Mouse (Mus musculus) megakaryocyte, adult 5-6 weeks (primary cell): ENCODE results near the gene Fam57b. TPM values are rescaled to one million over a fixed set of nuclear protein-coding genes. Genes with fewer than 3 reads are reported as not detected.

Experiments
- ATAC-seq: 2 replicates; pipeline ENCODE4 v1.8.0; 2016; ENCODE audit warnings: mild to moderate bottlenecking, inconsistent platforms; ENCODE audit not compliant: poor library complexity, severe bottlenecking
- total RNA-seq, 2 experiments: library from RNA; stranded (forward) in 1 of 2; stranded (reverse) in 1 of 2; fragments of 153-499, 151-499 nt in 1 of 2; fragments of 221-1000, 200-1000 nt in 1 of 2; gene quantifications; 2 replicates each; pipeline versions ENCODE4 v1.2.3 to v1.2.4; 2015 to 2017

The Fam57b gene
- total RNA-seq, 2 experiments from 2014 or later: not detected

GRCm38 (mm10) chr7:126822741-126823140 is 25.3 kb downstream of the Fam57b start:
- no peak for ATAC-seq

GRCm38 (mm10) chr7:126823202-126823711 is 25.8 kb downstream of the Fam57b start:
- ATAC-seq: no peak

- ATAC-seq: no peak
Observed at GRCm38 (mm10) chr7:126823940-126824339, 26.5 kb downstream of the Fam57b start.

GRCm38 (mm10) chr7:126825403-126825802 is 27.9 kb downstream of the Fam57b start:
- no peak for ATAC-seq

- ATAC-seq: no peak
Observed at GRCm38 (mm10) chr7:126825952-126826351, 28.5 kb downstream of the Fam57b start.

GRCm38 (mm10) chr7:126831539-126831938 is 34.1 kb downstream of the Fam57b start, which contains the start of gene 4930451I11Rik:
4930451I11Rik (minus strand) TSS chr7:126831639.
- ATAC-seq: no peak

- peak; percentile 98 for ATAC-seq
Observed at GRCm38 (mm10) chr7:126832036-126832598, 34.6 kb downstream of the Fam57b start.

GRCm38 (mm10) chr7:126833294-126833693 is 35.8 kb downstream of the Fam57b start:
- no peak for ATAC-seq

GRCm38 (mm10) chr7:126843276-126843675 is 45.8 kb downstream of the Fam57b start:
- no peak for ATAC-seq

GRCm38 (mm10) chr7:126845516-126845915 is 48.0 kb downstream of the Fam57b start:
- no peak for ATAC-seq

GRCm38 (mm10) chr7:126847116-126847420 is 49.6 kb downstream of the Fam57b start, which contains the start of gene Doc2a:
Doc2a (plus strand) TSS chr7:126847416.
- no peak for ATAC-seq

- ATAC-seq: no peak
Observed at GRCm38 (mm10) chr7:126847421-126848398, 50.2 kb downstream of the Fam57b start.

GRCm38 (mm10) chr7:126848794-126849193 is 51.3 kb downstream of the Fam57b start:
- ATAC-seq: no peak

- no peak for ATAC-seq
Observed at GRCm38 (mm10) chr7:126850161-126850560, 52.7 kb downstream of the Fam57b start.

- no peak for ATAC-seq
Observed at GRCm38 (mm10) chr7:126851192-126851591, 53.7 kb downstream of the Fam57b start.

- no peak for ATAC-seq
Observed at GRCm38 (mm10) chr7:126853454-126853853, 56.0 kb downstream of the Fam57b start.

GRCm38 (mm10) chr7:126855641-126856040 is 58.2 kb downstream of the Fam57b start:
- no peak for ATAC-seq

GRCm38 (mm10) chr7:126856741-126857420 is 59.4 kb downstream of the Fam57b start:
- no peak for ATAC-seq

- ATAC-seq: no peak
Observed at GRCm38 (mm10) chr7:126860987-126861386, 63.5 kb downstream of the Fam57b start.

- peak; percentile 92 for ATAC-seq
Observed at GRCm38 (mm10) chr7:126861429-126862130, 64.1 kb downstream of the Fam57b start, which contains the start of gene Hirip3. Hirip3 (plus strand) TSS chr7:126861972.
